Mouse (Mus musculus) C2C12 (cell line): ENCODE data around the gene Creg1.

Experiments
- CEBPB ChIP-seq: IDR thresholded peaks from one replicate; pipeline ENCODE4 v1.6.1; 2011; ENCODE audit warnings: low read depth, mild to moderate bottlenecking, control low read depth, moderate library complexity
- CTCF ChIP-seq: IDR thresholded peaks from one replicate; pipeline ENCODE4 v1.5.1; 2011; ENCODE audit not compliant: control insufficient read depth, insufficient read depth, insufficient read length
- MAX ChIP-seq: IDR thresholded peaks from one replicate; pipeline ENCODE4 v1.6.1; 2011; ENCODE audit warnings: mild to moderate bottlenecking, control low read depth
- MYOD1 ChIP-seq: IDR thresholded peaks from one replicate; pipeline ENCODE4 v1.6.1; 2011; ENCODE audit warnings: low read depth; ENCODE audit not compliant: control insufficient read depth, insufficient read length
- MYOG ChIP-seq: IDR thresholded peaks from one replicate; pipeline ENCODE4 v1.6.1; 2011; ENCODE audit not compliant: control insufficient read depth, insufficient read length; ENCODE audit errors: extremely low read depth
- USF1 ChIP-seq: IDR thresholded peaks from one replicate; pipeline ENCODE4 v1.6.1; 2011; ENCODE audit warnings: low read depth, mild to moderate bottlenecking, control low read depth, moderate library complexity

- TF ChIP-seq CTCF, result peak; percentile 80
- no peak for TF ChIP-seq CEBPB
- TF ChIP-seq USF1, result no peak
- no peak for TF ChIP-seq MYOD1
- TF ChIP-seq MAX, result no peak
- TF ChIP-seq MYOG, result no peak
These were observed 7.9 kb downstream of the Creg1 start for GRCm38 (mm10) chr1:165771491-165771897.
